Mouse (Mus musculus): ENCODE data around the gene Relt. TPM values are rescaled to one million over a fixed set of nuclear protein-coding genes. Genes with fewer than 3 reads are reported as not detected.

Relt gene
- 10 to 100 TPM in 1 of 2 experiments, 1 to 10 TPM in 1; 9.7 to 10.6 TPM for total RNA-seq (2021)
- long read RNA-seq, experiment 1, transcript Relt-201 (11 exons, 2,851 nt) = major isoform, 9 of 21 reads
- long read RNA-seq, experiment 1, partial matches to known transcripts = 0 of 21 reads
- long read RNA-seq, experiment 1, other reads (novel, unspliced or antisense) = 12 of 21 reads
- long read RNA-seq, experiment 2, transcript Relt-201 (11 exons, 2,851 nt) = major isoform, 9 of 13 reads
- long read RNA-seq, experiment 2, partial matches to known transcripts = 1 of 13 reads
- long read RNA-seq, experiment 2, other reads (novel, unspliced or antisense) = 3 of 13 reads

DNA sequence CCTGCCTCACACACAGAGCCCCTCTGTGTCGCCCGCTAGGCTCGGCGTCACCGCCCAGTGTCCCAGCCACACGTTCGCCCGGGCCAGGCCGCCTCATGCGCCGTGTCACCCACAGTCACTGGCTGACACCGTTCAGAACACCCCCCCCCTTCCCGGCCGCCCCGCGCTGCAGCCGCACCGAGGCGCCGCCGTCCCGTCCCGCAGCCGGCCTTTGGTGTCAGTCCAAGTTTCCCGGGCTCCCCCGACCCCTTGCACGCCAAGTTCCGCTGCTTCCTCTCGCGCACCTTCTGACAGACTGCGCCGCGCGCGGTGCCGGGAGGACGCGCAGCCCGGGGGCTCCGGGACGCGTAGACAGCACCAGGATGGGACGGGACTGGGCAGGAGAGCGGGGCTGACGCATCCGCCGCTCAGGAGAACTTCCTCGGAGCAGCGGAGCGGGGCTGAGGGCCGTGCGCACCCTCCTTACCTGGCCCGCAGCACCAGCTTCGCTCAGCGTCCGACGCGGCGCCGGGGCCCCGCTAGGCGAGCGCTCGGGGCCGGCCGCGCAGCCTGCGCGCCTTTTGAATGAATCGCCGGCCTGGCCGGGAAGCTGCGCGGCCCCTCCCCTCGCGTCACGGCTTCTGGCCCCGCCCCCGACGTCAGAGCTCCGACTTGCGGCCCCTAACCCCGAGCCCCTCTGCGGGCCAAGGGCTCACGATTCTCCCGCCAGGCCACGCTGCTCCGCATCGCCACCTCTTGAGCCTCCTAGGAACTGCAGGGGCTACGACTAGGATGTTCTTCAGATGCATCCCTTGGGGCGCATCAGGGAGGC lies at the start of gene Relt:
TSS of gene Relt (minus strand) at position 619 of the 811 bp plus-strand sequence.
- intact Hi-C loops (cut with DNase I) = loop anchor here (10.0 kb wide), 2 partner anchors 178 to 338 kb away; no protein-coding TSS in a partner anchor
- DNase-seq (ENCODE audit: low spot score in 2 of 2) = peak; percentile 90 to 91

DNA sequence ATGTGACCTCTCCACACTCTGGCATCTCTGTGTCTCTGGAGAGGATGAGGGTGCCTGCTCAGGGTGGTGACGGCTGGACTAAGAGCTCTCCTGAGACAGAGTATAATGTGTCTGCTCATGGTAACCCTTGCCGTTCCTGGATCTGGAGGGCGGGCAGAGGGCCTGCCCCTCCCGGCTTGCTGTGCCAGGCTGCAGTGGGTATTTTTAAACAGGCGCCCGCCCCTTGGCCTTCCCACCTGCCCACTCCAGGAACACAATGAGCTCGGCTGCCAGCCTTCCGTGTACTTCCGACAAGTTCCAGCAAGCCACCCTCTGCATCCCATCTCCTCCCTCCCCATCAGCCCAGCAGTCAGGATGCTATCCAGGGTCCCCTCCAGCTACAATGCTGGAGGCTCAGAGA lies 48.5 kb upstream of the Relt start:
- intact Hi-C loops (cut with DNase I) = loop anchor here (10.0 kb wide), 1 partner anchor 463 kb away; no protein-coding TSS in a partner anchor
- DNase-seq (ENCODE audit: low spot score in 2 of 2) = no peak

DNA sequence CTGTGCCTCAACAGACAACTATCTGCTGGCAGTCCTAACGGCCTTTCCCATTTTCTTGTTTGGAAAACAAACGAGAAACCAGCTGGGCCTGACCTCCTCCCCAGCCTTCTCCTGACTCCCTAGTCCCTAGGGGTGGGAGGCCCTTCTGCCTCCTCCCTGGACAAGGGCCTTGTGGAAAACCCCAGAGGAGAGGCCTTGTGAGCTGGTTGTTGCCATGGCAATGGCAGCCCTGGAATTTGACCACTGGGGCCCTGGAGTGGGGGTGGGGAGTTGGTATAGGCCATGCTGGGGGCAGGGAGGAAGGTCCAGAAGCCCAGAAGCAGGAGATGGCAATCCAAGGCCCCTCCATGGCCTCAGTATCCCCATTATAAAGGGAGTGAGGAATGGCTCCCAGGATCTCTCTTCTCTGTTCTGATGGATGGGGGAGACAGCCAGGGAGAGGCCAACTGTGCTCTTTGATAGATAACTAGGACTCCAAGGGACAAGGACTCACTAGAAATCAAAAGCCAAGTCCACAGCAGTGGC lies 48.1 kb upstream of the Relt start:
- intact Hi-C loops (cut with DNase I) = loop anchor here (10.0 kb wide), 1 partner anchor 463 kb away; no protein-coding TSS in a partner anchor
- no peak for DNase-seq (ENCODE audit: low spot score in 2 of 2)

DNA sequence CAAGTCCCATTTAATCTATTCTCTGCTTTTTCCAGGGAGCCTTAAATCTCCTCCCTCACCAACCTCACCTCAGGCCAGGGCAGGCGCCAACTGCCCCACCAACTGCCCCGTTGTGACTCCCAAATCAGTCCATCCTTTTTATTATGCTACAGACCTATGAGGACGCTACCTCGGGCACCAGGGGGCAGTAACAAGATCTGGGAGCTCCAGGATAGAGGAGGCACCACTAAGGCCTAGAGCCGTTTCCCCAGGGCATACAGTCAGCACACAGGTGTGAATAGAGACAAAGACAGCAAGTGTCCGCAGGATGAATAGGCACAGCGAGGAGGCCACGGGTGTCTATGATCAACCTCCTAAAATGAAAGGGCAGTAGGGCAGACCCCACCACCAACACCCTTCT lies 45.3 kb upstream of the Relt start:
- intact Hi-C loops (cut with DNase I) = no loop called here
- DNase-seq (ENCODE audit: low spot score in 2 of 2) = no peak

DNA sequence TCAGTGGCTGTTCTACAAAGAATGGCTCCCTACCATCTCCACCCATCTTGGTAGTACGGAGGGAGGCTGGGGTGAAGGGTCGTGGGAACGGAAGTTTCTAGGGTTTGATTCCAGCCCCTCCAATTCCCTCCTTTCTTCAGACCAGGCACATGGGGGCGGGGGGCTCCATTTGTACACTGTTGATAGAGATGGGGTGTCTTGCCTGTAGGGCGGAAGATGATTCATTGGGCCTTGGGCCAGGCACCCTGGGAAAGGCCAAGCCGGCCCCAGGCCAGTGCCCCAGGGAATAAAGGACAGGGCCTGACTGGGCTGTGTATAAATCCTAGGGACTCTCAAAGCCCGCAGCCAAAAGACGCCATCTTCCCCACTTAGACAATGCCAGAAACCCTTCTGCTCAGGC lies 44.8 kb upstream of the Relt start:
- intact Hi-C loops (cut with DNase I) = no loop called here
- no peak for DNase-seq (ENCODE audit: low spot score in 2 of 2)

DNA sequence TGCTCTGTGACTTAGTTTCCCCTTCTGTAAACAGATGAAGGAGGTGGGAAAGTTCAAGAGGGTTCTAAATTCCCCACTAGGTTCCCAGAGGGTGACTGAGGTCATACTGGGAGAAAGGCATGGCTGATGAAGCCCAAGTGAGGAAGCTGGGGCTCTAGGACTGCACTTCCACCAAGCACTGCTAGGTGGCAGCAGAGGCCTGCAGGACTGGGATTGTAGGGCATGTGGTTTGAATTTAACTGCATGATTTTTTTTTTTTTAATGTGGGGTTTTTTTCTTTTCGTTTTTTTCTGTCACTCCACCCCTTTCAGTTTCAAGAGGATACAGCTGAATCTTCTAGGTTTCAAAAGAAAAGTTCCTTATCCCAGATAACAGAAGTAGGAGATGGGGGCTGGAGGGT lies 44.0 kb upstream of the Relt start:
- intact Hi-C loops (cut with DNase I) = loop anchor here (1.0 to 2.0 kb wide), 2 partner anchors 25 to 144 kb away; partner anchors contain the start of gene Arhgef17
- peak; percentile 87 to 91 for DNase-seq (ENCODE audit: low spot score in 2 of 2)

DNA sequence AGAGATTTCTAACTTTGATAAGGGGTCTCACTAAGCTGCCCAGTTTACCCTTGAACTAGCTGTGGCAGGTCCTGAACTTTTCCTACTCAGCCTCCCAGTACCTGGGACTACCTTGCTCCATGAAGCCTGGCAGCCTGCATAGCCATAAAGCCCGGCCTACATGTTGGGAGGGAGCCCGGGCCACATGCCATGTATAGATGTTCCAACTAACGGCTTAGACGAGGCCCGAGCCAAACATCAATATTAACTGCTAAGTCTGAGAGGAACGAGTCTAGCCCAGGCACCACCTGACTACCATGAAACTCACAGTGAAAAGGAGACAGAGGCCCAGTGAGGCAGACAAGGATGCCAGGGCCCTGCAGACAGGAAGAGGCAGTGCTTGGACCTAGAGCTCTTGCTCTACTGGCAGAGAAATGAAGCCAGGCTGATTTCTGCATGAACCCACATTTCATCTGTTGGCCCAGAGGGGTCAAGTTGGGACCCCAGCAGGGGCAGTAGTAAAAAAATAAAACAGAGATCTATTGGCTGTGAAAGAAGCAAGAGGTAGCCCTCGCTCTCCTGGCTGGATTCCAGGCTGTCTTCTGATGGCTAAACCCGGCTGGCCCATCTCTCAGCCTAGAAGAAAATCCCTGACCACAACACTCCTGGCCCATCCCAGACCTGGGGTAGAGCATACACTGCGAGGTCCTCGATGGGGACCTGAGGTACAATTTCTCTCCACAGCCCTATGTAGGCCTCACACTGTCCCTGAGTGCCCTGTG lies 43.0 kb upstream of the Relt start:
- intact Hi-C loops (cut with DNase I) = loop anchor here (2.0 kb wide), 1 partner anchor 145 kb away; no protein-coding TSS in a partner anchor
- no peak for DNase-seq (ENCODE audit: low spot score in 2 of 2)

DNA sequence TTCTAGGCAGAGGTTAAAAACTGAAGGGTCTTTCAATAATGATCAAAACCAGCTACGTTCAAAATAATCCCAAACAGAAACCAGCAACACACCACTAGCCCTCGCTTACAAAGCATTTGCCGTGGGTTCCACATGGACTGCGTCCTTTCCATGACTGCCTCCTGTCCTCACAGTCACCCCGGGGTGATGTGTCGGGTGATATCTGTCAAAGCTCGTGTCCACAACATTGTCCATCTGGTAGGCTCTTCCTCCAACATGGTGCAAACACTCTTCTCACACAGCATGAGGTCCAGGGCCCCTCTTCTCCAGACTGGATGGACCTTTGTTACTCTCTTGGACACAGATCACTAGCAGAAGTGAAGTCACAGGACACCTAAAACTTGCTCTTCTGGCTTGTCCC lies 41.8 kb upstream of the Relt start:
- no peak for DNase-seq (ENCODE audit: low spot score in 2 of 2)
- intact Hi-C loops (cut with DNase I) = no loop called here

DNA sequence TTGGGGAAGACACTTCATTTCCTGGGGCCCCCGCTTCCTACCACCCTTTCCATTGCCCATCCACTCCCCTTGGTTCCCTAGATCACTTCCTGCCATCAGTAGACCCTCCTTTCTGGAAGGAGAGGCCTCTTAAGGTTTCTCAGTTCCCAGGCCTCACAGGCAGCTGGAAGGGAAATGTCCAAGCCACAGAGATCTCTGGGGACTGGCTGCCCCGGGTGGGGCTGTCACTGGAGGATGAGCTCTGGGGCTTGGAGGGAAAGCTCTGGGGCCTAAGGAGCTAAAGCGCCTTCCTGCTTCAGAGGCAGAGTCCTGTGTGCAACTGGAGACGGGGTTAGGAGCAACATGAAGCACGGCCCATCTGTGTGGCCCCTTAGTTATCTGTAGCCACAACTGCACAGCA lies 41.4 kb upstream of the Relt start:
- no peak for DNase-seq (ENCODE audit: low spot score in 2 of 2)
- intact Hi-C loops (cut with DNase I) = no loop called here

DNA sequence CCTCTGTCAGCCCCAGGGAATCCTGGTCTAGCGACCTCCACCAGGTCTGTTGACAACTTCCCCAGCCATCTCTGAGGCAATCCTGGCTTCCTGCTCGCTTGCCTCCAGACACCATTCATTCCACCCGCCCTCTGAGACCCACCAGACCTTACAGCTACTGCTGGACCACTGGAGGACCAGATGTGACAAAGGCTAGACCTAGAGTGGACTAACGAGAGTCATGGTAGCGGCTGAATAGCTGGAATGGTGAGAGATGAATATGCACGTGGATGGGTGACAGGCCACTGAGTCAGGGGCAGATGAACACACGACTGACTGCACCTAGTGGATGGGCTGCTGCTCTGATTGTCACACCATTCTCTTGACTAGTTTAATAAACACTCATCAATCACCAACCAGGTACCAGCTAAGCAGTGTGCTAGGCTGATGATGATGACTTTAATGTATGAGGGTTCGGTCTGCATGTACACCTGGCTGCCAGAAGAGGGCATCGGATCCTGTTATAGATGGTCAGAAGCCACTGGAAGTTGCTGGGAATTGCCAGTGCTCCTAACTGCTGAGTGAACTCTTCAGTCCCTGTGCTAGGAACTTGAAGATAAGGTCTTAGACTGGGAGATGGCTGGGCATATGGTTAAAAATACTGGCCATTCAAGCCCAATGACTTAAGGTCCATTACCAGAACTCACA lies 39.3 kb upstream of the Relt start:
- no peak for DNase-seq (ENCODE audit: low spot score in 2 of 2)
- intact Hi-C loops (cut with DNase I) = no loop called here

DNA sequence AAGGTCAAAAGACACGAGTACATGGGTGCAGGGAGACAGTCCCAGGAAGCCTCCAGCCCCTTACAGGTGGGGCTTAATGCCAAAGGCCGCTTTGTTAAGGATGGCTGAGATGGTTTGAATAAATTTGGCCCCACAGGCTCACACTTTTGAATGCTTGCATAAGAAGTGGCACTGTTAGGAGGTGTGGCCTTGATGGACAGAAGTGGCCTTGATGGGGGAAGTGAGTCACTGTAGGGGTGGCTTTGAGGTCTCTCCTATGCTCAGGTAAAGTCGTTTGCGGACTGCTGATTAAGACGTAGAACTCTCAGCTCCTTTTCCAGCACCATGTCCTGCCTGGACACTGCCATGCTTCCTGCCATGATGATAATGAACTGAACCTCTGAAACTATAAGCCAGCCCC lies 34.6 kb upstream of the Relt start:
- intact Hi-C loops (cut with DNase I) = no loop called here
- DNase-seq (ENCODE audit: low spot score in 2 of 2) = no peak

DNA sequence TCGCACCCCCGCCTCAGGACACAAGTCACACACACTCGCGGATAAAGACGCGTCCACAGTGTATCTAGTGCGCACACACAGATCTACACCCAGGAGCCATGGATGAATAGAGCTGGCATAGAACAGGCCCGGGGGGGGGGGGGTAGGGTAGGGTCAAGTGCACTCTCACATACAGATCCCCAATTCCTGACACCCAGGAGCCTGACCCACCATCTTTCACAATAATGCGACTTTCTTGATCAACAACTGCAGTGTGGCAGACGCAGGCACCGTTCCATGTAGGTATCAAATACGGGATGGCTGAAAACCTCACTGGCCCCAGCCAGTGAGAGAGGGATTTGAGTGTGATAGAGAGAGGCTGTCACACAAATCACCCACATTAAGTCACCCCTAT lies 31.6 kb upstream of the Relt start:
- no peak for DNase-seq (ENCODE audit: low spot score in 2 of 2)

DNA sequence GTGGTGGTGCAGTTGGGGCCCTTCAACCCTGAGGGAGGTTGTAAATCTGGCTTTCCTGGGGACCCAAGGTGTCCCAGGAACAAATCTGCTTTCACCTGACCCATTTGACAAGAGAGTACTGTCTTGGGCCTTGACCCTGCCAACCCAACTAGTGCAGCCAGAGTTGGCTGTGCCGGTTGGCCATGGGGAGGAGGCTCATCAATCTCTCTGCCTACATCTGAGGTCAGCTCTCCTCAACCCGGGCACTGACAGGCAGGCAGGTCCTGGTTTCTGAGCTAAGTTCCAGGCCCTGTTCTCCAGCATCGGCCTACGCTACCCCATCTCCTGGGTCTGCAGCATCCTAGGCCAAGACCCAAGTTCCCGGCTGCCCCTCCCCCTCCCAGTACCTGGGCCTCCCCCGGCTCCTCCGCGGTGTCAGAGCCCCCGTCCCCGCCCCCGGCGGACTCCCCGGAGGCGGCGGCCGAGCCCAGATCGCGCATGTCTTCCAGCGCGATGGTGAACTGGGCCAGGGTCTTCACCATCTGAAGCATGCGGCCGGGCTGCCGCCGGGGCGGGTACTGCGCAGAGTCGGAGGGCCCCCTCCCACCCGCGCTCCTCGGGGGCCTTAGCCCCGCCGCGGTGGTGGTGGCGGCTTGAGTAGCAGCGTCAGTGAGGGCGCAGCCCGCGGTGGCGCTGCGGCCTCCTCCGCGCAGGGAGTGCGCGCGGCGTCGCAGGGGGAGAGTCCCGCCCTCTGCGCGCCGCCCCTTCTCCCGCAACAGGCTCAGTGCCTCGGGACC lies 31.0 kb upstream of the Relt start:
- intact Hi-C loops (cut with DNase I) = no loop called here
- DNase-seq (ENCODE audit: low spot score in 2 of 2) = peak; percentile 69

More for the DNA sequence above, 31.6 kb upstream of the Relt start:
- intact Hi-C loops (cut with DNase I) = no loop called here

DNA sequence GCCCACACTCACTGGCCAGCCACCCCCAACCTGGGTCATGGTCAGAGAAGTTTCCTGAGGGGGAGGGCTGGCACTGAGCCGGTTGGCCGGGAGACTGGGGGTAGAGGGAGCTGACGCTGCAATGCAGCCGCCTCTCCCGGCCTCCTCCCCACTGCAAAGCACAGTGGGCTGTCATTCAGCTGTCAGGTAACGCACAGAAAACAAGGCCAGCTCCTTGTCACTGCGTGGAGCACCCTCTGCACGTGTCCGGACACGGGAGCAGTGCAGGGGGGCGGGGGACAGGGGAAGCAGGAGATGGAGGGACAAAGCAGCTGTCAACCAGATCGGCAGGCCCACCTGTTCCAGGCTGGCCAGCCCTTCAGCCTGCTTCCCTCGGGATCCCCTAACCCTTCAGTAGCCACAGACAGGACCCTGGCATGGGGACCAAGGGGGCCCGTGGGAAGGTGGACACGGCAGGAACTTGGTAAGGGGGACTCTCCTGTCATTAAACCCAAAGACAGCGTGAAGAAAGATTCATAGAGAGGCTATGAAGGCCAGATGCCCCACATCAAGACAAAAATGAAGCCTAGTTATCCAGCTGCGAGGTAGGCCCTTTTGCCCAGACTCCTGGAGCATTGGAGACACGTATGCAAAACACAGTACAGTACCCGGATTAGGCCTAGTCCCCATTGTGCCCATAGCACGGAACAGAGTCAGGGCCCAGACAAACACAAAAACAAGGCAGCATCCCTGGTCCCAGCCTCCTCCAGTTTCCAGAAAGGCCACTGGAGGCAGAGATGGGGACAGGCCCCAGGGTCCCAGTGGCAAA lies 30.2 kb upstream of the Relt start:
- intact Hi-C loops (cut with DNase I) = no loop called here
- peak; percentile 55 to 79 for DNase-seq (ENCODE audit: low spot score in 2 of 2)

DNA sequence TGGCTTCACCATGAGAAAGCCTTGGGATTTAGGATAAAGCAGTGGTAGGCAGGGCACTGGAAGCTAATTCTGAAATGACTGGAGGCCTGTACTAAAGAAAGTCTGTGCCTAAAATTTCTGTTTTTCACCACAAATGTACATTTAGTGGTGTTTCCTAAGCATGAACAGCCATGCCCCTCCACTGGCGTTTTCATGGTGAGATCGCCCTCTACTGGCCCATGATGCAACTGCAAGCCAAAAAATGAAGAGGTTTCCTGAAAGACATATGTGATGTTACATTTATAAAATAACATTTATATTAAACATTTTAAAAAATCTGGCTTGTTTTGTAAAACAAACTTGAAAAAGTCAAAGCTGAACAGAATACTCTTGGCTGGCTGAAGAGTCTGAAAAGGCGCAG lies 23.3 kb upstream of the Relt start:
- peak; percentile 65 to 74 for DNase-seq (ENCODE audit: low spot score in 2 of 2)
- intact Hi-C loops (cut with DNase I) = no loop called here

DNA sequence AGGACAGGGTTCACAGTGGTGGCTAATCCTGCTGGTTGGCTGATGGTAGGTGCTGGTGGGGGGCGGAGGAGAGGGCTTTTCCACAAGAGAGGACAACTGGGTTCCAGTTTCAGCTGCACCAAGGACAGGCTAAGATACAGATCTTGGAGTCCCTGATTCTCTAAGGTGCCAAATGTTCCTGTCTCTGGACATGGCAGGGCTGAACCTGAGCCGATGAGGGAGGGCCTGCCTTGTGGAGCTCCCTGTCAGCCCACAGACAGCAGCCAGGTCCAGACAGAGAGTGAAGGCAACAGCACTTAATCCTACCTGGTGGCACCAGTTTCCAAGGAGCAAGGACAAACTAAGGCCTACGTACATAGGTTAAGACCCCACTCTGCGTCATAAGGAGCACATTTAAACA lies 21.2 kb upstream of the Relt start:
- no peak for DNase-seq (ENCODE audit: low spot score in 2 of 2)

DNA sequence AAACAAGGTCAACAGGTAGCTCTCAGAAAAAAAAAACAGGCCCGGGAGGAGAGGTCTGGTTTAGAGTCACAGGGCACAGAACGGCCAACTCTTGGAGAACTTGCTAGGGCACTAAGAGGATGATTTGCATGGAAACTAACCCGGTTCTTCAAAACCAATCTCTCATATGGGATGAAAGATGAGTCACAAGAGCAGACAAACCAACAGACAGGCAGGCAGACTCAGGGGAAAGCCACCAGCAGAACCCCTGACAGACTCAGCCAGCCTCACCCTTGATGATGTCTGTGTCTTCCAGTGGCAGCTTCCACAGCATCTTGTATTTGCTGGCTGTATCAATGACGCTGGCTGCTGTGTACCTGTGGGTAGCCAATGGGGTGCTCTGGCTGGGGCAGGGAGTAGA lies 18.7 kb upstream of the Relt start:
- intact Hi-C loops (cut with DNase I) = no loop called here
- DNase-seq (ENCODE audit: low spot score in 2 of 2) = no peak

More for the DNA sequence above, 21.2 kb upstream of the Relt start:
- intact Hi-C loops (cut with DNase I) = no loop called here

DNA sequence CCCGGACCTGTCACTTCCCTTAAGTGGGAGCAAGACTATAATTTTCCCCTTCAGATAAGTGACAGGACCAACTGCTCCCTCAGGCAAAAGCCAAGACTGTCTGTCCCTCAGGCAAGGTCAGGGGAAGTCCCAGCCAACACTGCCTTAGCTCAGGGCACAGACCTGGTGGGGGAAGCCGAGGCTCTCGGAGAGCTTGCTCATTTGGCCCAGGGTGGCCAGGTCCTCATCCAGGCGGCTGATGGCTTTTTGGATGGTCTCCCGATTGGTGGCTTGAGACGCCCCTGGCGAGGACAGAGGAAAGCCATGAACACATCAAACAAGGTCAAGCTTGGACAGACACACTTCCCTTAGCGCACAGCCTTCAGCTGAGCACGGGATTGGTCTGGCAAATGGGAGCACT lies 18.3 kb upstream of the Relt start:
- intact Hi-C loops (cut with DNase I) = no loop called here
- no peak for DNase-seq (ENCODE audit: low spot score in 2 of 2)

Data from left cerebral cortex, postnatal 14 days (tissue).